Mouse (Mus musculus): ENCODE measurements around the gene Ubald2.
"Not testable (repeated sequence)": the region's sequence is repeated elsewhere in the genome, so short reads cannot be mapped to it uniquely, and the experiment has no call there.

Gene Ubald2

DNA sequence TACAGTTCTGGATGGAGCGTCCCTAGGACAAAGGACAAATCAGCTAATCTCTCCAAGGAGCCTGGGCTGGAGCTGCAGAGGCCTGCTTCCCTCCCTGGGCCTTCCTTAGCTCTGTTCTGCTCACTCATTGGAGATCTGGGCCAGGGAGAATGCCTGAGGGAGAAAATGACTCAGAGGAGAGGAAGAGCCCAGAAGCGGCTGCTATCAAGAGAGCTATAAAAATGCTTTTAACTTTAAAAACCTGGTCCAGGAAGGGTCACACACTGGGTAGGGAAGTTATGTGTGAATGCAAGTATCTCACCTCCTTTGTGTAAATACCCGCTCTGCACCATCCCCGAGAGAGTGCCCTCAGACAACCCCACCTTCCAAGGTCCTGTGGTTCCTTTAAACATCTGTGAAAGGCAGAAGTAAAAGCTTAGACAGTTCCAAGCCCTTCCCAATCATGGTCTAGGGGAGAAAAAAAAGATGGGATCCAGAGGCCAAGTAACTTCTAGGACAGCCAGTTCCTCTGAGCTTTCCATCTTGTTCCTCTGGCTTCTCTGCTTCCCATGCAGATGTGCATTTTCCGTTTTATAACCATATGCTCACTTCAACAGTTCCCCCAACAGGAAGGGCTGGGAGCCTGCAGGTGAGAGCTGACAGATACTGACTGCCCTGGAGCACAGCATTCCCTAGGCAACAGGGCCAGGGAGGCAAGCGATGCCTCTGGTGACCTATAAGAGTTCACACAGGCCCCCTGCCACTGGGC lies 17.5 kb upstream of the Ubald2 start:
- no peak for DNase-seq (ENCODE audit: low spot score)

DNA sequence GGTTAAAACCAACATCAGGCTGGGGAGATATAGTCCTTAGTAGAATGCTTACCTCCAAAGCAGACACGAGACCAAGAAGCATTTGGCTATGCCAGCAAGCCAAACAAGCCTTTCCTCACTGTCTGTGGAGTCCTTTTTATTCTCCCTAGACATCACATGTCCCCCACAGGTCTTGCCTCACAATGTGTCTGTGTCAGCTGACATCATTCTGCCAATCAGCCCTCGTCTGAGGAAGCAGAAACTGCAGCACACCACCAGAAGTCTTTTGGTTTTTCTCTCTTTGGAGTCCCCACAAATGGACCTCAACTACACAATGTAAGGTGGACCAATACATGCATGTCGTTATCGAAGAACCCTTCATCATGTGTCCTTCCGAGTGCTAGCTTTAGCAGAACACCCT lies 16.8 kb upstream of the Ubald2 start:
- no peak for DNase-seq (ENCODE audit: low spot score)

DNA sequence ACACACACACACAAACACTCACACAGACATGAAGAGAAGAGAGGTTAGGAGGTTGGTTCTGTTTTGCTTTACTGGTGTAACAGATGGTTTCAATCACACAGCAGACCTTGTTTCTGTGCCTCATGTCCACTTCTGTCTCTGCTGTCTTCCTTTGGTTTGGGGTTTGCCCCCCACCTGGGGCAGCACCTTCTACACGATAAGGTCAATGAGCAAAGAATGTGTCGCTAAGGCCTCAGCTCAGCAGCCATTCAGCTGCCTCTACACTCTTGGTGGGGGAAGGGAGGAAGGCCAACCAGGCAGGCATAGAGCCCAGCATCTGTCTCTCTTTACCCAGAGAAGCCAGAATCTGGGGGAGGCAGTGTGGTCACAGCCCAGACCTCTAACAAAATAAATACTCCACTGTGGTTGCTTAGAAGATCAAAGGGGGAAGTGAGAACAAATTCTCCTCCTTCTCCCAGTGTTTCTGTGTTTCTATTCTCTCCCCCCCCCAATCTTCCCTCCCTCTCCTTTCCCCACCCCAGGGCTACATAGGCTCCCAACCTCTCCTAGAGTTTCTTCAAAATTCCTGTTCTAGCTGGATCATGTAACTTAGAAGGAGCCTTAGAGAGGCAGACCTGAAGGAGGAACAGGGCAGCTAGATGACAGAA lies 15.6 kb upstream of the Ubald2 start:
- peak; percentile 80 for DNase-seq (ENCODE audit: low spot score)

DNA sequence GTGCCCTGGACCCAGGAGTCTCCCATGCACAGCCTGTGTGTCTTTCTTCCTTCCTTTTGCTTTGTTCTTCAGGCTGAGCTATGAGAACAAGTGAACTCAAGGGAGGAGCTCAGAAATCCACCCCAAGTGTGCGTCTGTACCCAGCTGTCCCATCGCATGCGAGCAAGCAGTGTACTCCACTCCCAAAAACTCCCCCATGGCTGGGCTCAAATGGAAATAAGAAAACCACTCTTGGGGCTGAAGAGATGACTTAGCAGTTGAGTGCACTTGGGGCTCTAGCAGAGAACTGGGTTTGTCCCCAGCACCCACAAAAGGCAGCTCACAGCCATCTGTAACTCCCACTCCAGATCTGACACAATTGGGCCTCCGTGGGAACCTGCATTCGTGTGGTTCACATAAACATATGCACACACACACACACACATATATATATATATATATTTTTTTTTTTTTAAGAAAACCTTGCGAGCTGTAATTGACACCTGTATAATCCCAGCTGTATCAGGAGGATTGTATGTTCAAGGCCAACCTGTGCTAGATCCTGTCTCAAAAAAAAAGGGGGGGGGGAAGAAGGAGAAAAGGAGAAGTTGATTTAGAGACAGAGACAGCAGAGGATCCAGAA lies 14.9 kb upstream of the Ubald2 start:
- no peak for DNase-seq (ENCODE audit: low spot score)

DNA sequence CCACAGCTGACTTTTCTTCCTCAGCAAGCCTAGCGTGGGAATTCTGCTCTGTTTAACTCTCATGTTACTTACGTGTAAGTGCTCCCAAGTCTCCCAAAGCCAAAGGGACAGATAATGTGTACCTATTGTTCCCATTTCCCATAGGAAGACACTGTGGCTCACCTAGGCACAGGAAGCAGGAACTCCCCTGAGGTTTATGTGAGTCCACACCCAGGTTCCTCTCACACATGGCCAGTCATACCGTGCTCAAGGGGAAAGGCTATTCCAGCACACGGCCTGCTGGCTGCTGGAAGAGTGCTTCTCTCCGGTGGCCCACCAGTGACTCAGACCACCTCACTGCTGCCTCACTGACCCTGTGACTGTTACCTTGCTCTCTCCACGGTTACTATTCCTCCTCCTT lies 12.8 kb upstream of the Ubald2 start:
- no peak for DNase-seq (ENCODE audit: low spot score)

DNA sequence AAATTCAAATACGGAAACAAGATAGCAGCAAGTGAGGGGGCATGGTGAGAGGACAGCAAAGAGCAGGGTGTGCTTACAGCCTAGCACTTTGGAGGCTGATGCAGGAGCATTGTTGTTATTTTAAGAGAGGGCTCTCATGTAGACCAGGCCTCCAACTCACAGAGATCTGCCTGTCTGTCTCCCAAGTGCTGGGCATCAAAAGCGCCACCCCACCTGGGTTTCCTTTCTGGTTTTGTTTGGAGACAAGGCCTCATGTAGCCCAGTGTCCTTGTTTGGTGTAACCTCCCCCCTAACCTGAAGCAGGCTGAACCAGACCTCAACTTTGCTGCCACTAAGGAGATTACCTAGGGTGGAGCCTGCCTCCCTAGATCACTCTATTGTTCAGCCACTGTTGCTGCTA lies 11.3 kb upstream of the Ubald2 start:
- DNase-seq (ENCODE audit: low spot score) = no peak

DNA sequence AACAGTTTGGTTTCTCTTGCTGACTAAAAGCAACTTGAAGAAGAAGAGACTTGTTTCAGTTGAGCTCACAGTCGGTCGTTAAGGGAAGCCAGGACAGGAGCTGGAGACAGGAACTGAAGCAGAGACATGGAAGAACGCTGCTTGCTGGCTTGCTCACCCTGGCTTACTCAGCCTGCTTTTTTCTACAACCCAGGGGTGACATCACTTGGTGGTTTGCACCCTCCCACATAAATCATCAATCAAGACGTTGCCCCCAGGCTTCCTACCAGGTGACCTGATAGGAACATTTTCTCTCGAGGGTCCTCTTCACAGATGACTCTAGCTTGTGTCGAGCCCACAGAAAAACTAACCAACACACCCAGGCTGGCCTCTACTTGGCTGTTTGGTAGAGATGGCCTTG lies 10.7 kb upstream of the Ubald2 start:
- DNase-seq (ENCODE audit: low spot score) = no peak

DNA sequence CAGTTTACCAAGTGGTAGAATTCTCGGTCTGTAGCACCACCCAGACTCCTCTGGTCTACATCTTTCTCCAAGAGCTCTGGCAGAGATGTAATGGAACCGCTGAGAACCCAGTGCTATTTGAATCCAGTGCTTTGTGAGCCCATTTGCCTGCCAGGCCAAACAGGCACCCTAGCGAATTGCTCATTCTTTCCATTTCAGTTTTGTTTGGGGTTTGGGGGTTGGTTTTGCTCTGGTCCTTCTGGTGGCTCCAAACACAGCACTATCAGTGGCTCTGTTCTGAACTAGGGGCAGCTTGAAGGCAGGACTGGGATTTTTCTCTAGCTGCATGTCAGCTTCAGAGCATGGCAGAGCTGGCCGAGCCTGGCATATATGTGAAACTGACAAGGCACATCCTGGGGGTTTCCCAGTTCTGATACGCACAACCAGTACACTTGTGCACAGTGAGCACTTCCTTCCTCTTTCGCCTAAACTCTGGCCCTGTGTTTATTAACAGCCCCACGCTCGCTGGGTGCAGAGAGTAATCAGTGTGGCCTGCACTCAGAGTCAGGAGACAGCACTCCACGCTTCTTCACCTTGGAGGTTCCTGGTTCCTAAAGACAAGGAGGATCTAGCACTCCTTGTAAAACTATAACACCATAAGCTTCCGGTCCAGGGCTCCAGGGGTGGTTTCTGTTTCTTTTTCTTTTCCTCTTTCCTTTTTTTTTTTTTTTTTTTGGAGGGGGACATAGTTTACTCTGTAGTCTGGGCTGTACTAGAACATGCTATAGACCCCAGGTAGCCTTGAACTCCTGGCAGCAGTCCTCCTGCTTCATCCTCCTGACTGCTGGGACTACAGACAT lies 9.9 kb upstream of the Ubald2 start:
- DNase-seq (ENCODE audit: low spot score) = no peak

DNA sequence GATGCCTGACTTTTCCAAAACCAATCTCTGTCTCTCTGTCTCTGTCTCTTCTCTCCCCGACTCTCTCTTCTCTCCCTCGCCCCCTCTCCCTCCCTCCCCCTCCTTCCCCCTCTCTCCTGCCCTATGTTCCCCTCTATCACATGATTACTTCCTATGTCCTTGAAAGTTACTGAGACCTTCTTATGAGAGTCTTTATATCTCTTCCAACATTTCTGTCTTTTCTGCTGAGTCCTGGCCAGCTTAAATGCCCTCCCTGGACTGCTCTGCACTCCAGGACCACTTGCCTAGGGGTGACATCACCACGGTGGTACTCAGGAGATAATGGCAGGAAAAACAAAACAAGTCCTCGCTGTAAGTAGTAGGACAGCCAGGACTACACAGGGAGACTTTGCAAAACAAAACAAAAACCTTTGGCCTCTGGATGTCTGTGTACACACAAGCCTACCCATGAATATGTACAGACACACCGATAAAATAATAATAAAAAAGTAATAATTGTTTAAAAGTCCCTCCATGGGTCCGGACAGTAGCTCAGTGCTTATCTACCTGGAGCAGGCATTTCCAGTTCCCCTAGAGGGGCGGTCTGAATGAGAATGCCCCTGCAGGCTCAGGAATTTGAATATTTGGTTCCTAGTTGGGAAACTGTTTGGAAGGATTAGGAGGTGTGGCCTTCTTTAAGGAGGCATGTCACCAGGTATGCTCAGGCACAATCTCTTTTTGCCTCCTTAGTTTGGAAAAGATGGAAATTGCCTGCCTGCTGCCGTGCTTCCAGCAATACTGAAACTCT lies 9.1 kb upstream of the Ubald2 start:
- DNase-seq (ENCODE audit: low spot score) = no peak

DNA sequence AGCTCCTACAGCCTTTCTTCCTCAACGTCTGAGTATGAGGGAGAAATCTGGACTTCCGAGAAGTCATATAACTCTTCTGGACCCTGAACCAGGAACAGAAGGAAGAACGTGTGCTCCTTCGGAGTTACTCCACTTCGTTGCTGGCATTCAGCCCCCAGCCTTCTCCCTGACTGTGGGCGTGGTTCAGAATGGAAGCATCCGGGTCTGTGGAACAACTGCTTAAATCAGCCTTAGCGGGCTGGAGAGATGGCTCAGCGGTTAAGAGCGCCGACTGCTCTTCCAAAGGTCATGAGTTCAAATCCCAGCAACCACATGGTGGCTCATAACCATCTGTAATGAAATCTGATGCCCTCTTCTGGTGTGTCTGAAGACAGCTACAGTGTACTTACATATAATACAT lies 7.6 kb upstream of the Ubald2 start:
- DNase-seq (ENCODE audit: low spot score) = not testable (repeated sequence)

DNA sequence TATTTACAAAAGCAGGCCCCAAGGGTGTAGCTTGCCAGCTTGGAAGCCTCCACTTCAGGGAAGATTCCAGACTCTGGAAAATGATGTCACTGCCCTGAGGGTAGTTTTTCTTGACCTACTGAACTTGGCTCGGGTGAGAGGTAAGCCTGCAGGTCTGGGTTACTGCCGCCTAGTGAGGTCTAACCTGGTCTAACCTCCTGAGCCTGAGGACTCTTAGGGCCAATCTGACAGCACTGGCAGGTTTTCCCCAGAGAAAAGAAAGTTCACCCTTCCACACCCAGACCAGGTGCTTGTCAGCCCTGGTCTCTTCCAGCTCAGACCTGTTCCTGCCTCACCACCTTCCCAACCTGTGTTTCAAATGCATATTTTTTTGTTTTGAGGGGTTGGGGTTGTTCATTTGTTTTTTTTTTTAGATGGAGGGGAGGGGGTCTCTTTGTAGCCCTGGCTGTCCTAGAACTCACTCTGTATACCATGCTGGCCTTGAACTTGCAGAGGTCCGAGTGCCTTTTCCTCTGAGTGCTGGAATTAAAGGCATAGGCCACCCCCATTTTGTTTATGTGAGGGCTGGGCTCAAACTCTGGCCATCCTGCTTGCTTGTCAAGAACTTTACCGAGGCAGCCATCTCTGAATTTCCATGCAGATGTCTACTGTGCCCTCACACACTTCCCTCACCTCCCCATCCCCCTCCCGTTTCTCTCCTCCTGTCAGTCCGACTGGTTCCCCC lies 6.9 kb upstream of the Ubald2 start:
- DNase-seq (ENCODE audit: low spot score) = no peak

DNA sequence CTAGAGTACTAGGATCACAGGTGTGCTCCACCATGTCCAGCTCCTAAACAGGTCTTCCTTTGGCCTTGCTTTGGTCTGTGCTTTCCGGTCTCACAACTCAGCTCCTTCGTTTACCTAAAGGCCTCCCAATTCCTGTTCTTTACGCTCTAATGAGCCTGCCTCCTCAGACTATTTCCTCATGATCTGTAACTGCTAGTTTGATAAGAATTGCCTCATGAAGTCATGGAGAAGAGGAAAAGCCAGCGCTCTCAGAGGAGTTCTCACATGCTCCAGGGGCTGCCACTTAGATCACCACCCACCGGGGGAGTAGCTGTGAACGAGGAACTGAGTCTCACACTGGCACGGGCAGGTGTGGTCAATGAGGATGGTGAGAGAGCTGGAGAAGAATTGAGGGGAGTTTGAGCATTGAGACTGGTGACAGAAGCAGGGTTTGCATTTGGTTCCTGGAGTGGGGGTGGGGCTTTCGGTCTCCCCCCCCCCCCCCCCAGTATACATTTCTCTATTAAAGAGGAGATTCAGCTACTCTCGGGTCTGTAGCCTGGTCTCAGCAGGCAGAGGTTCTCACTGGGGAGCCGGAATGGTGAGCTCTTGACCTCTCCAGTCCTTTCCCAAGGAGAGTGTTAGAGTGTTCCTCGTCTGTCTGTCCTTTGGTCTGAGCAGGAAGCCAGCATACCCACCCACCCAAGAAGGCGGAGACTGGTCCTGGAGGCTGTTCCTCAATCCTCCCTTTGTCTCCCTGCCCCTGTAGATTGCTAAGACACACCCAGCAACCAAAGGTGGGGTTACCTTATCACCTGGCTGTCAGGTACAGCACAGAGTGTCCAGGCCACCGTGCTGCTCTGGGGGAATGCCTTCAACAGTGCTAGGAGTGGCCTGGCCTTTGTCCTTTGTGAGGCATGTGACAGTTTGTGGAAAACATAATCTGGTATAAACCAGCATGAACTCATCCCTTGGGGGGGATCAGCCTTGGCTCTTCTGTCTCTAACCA lies 4.7 kb upstream of the Ubald2 start:
- DNase-seq (ENCODE audit: low spot score) = no peak

DNA sequence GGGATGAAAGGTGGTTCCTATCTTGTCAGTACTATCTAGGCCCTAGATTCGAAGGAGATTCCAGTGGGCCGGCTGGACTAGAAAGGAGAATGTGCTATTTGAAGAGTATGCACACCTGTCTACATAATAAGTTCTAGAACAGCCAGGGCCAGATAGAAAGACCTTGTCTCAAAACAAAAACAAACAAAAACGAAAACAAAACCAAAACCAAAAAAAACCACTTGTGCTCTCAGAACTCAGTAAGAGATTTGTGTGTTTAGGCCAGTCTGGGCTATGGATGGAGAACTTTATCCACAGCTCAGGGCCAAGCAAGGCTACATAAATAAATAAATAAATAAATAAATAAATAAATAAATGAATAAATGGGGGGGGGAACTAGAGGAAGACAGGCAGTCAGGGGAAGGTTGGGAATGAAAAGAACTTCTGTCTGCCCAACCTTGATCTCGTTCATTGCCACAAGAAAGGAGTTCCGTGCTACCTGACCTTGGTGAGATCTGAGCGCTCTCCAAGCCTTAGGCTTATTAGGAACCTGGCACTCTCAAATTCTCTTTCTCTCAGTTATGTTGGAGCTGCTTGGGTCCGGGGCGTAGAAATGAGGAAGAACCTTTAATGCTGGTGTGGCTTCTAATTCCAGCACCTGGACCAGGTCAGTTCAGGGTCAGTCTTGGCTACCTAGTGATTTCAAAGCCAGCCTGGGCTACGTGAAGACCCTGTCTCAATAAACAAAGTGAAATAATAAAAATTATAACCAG lies 3.9 kb upstream of the Ubald2 start:
- no peak for DNase-seq (ENCODE audit: low spot score)

DNA sequence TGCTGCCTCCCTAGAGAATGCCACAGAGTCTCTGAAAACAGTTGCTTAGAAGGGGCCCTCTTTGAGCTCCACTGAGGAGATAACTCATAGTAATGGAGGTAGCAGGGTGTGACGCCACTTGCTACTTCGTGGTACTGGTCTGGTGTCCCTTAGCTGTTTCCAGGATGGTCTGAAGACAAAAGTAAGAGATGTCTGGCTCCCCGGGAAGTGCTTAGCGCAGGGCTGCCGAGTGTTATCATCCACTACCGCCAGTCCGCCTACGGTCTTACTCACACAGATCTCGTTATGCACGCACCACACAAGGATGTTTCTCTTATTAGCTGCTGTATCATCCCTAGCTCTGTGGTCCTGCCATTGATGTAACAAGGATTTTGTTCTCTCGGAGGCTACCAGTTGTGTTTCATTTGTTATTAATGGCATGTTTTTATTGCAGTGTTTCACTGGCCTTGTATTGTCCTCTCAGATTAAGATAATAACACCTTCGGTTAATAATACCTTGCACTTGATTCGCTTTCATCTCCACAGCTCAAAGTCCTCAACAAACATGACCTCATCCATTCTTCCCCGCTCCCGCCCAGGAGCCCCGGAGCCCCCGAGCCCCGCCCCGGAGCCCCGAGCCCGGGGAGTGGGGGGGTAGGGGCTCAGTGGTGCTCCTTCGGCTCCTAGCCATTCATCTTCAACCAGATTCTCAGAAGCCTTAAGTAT lies 3.0 kb upstream of the Ubald2 start:
- DNase-seq (ENCODE audit: low spot score) = no peak

DNA sequence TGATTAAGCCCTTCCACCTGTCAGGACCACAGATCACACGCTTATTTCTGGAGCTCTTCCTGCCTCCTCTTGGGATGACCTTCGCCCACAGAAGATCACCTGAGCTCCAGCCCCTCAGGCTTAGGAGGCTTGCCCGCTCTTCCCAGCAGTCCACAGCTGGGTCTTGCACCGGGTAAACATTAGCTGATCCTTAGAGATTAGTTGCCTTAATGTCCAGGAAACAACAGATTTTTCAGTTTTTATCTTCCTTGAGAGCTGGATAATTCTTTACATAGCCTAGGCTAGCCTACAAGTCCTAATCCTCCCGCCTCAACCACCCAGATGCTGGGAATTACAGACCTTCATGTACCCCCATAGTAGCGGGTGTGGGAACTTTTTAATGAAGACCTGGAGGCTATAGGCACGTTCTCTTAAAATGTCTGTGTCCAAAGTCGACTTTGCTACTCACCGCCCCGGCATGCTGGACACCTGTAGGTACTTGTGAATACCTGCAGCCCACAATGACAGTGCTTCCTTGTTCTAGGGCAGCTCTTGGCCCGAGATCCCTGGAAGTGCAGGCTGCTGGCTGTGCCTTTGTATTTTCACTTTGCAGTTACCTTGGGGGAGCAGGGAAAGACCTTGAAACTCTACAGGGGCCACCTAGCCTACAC lies 2.3 kb upstream of the Ubald2 start:
- no peak for DNase-seq (ENCODE audit: low spot score)

DNA sequence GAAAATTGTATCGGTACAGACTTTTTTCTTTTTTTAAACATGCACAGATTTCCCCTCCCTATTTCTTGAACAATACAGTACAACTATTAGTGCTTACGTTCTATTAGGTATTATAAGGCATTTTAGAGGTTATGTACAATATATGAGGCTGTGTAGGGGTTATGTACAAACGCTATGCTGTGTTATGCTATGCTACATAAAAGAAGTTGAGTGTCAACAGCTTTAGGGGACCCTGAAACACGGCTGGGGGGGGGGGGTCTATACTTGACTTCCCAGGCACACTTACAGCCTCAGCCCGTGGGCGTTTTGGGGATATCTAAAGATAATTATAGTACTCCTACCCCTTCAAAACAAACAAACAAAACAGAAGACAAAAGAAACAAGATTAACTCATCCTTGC lies 1.8 kb upstream of the Ubald2 start:
- no peak for DNase-seq (ENCODE audit: low spot score)

DNA sequence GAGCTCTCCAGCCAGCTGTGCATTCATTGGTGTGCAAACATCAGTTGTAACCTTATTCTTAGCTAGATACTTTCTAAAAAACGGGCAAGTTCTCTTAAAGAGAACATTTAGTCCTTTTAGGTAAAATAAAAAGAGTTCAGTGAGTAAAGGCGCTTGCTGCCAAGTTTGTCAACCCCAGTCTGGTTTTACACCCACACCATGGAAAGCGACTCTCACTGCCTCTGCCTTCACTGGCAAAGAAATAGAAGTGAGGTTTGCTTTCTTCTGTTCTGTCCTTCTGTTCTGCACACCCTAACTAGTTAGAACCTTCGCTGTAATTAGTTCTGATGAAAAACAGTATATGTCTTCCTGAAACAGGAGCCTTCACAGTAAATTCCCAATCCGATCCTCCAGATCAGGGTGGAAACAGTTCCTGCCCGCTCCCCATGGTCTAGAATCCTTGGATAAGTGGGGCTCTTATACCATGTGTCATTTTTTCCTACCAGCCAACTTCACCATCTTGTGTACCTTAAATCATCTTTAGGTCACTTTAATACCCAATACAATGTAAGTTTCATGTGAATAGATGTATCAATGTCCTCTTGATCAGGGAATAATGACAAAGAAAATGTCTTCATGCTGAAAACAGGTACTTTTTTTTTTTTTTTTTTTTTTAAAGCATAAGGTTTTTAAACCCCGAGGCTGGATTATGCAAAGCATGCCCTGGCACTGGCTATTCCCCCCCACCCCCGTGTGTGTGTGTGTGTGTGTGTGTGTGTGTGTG lies 1.1 kb upstream of the Ubald2 start:
- no peak for DNase-seq (ENCODE audit: low spot score)
